Mouse (Mus musculus) megakaryocyte, embryonic 14.5 days (primary cell): Measurements from ENCODE around the gene Cacng2. TPM values are rescaled to one million over a fixed set of nuclear protein-coding genes. Genes with fewer than 3 reads are reported as not detected.

Experiments
- H3K27me3 ChIP-seq: replicated peaks from 2 replicates; pipeline ENCODE3; 2012; ENCODE audit warnings: inconsistent platforms
- H3K36me3 ChIP-seq: replicated peaks from 2 replicates; pipeline ENCODE3; 2012; ENCODE audit warnings: low read length, inconsistent platforms, mixed read lengths
- H3K4me1 ChIP-seq: 2 replicates; pipeline ENCODE4 v1.6.1; 2012; ENCODE audit warnings: inconsistent platforms
- H3K4me3 ChIP-seq: replicated peaks from 2 replicates; pipeline ENCODE3; 2012; ENCODE audit warnings: moderate library complexity, mild to moderate bottlenecking, inconsistent platforms
- H3K9me3 ChIP-seq: 2 replicates; pipeline ENCODE4 v1.6.1; 2012; ENCODE audit warnings: inconsistent platforms
- FLI1 ChIP-seq: IDR thresholded peaks from 2 replicates; pipeline ENCODE4 v1.6.1; 2012; ENCODE audit warnings: low read length, inconsistent platforms, mixed read lengths
- GATA1 ChIP-seq: IDR thresholded peaks from 3 replicates; pipeline ENCODE4 v1.6.1; 2012; ENCODE audit warnings: mixed read lengths, low read length, inconsistent platforms, borderline replicate concordance
- polyA plus RNA-seq: library from polyadenylated mRNA; stranded (reverse); fragments of >175 nt; gene quantifications from 2 replicates; pipeline ENCODE4 v1.2.3, GENCODE M21; 2012; ENCODE audit warnings: low replicate concordance; ENCODE audit not compliant: insufficient read depth

Cacng2 gene
- polyA plus RNA-seq, 1 experiment, result not detected

DNA sequence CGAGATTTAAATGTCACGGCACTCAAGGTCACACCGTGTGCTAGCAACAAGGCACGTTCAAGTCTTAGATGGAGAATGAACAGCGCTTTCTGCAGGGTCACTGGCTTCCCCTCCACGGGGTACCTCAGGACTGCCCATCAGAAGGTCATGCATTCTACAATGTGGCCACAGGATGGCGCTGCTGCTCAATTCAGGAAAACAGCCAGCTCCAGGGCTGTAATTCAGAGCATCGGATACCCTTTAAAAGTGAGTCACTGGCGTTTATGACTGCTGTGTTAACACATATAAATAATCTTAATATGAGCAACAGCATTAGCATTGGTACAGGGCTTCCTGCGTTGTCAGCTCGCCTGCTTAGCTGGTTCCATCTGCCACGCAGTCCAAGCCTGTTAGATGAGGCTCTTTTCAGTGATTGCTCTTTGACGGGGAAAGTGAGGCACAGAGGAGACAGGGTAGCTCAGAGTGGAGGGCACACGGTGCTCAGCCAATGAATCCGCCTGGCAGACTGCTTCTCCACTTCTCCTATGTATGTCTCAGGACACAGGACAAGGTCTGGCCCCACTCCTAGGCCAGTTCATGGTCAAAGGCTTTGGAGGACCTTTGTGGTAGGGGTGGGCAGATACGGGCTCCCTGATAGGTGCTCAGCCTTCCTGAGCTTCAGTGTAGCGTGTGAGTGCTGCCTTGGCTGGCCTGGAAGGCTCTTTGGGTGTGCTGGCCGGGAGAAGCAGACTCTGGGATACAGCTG is 137.5 kb downstream of the Cacng2 start:
- peaks cover 72% of the 10 kb centered on the region for H3K27me3 ChIP-seq
- H3K36me3 ChIP-seq, result no peaks in the 10 kb centered on the region
- TF ChIP-seq FLI1 (no peak), GATA1 (no peak)
- peaks cover 16% of the 10 kb centered on the region for H3K4me1 ChIP-seq
- H3K9me3 ChIP-seq, result no peaks in the 10 kb centered on the region
- H3K4me3 ChIP-seq, result no peak overlapping the region

DNA sequence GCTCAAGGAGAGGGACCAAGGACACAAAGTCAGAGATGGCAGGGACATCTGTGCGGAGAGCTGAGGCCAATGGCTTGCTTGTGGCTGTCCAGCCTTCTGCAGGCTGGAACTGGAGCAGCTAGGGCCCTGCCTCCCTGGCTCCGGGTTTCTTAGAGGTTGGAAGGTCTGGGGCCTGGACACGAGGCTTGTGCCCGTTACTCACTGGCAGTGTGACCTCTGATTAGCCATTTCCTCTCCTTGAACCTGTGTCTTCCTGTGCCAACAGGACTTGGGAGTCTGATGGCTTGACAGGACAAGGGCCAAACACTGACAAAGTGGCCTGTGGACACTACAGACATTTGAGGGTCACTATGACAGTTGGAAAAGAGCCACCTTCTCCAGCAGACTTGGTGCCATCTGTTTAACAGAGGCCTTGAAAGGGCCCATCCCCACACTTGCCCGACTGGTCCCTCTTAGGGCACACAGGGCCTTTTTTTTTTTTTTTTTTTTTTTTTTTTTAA is 138.6 kb downstream of the Cacng2 start:
- Histone ChIP-seq H3K27me3 (peaks cover 69% of the 10 kb centered on the region), H3K36me3 (no peaks in the 10 kb centered on the region), H3K4me3 (no peak overlapping the region), H3K4me1 (peaks cover 17% of the 10 kb centered on the region), H3K9me3 (no peaks in the 10 kb centered on the region)
- TF ChIP-seq GATA1 (no peak), FLI1 (no peak)

DNA sequence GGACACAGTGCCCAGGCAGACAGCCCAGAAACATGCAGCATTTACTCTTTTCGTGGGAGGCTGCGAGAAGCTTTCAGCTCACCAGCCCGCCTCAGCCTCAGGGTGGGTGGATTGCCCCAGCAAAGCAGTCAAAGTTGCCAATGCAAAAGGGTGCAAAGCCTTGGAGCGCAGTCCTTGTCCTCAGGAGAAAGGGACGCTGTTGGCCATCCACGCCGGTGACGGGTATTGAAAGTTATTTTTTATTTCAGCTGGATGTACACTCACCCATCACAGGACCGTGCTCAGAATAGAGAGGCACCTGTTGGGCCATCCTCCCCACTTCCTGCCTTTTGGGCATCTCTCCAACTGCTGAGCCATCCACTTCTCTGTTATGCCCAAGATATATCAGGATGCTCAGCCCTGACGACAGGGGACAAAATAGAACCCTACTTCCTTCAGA is 140.4 kb downstream of the Cacng2 start:
- Histone ChIP-seq H3K9me3 (no peaks in the 10 kb centered on the region), H3K4me1 (peaks cover 21% of the 10 kb centered on the region), H3K4me3 (no peak overlapping the region), H3K36me3 (no peaks in the 10 kb centered on the region), H3K27me3 (peaks cover 60% of the 10 kb centered on the region)
- TF ChIP-seq GATA1 (no peak), FLI1 (no peak)

DNA sequence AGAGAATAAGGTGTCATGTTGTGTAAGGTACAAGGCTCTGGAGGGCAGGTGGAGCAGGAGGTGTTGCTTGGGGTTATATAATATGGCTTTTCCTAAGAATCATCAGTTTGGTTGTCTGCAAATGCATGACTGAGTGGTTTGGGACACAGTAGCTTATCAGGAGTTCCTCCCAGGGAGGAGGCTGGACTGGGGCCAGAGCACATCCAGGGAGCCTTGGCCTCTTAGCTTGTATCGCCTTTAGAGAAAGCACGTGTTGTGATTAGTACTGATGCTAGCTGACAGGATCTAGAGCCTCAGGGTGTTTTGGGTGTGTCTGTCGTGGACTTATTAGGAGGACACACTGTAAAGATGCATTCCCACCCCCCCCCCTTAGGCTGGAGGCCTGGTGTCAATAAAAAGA is 142.2 kb downstream of the Cacng2 start:
- H3K9me3 ChIP-seq, result no peaks in the 10 kb centered on the region
- no peak overlapping the region for H3K4me3 ChIP-seq
- TF ChIP-seq FLI1 (no peak), GATA1 (no peak)
- H3K36me3 ChIP-seq, result no peaks in the 10 kb centered on the region
- peaks cover 29% of the 10 kb centered on the region for H3K4me1 ChIP-seq
- H3K27me3 ChIP-seq, result peaks cover 48% of the 10 kb centered on the region

DNA sequence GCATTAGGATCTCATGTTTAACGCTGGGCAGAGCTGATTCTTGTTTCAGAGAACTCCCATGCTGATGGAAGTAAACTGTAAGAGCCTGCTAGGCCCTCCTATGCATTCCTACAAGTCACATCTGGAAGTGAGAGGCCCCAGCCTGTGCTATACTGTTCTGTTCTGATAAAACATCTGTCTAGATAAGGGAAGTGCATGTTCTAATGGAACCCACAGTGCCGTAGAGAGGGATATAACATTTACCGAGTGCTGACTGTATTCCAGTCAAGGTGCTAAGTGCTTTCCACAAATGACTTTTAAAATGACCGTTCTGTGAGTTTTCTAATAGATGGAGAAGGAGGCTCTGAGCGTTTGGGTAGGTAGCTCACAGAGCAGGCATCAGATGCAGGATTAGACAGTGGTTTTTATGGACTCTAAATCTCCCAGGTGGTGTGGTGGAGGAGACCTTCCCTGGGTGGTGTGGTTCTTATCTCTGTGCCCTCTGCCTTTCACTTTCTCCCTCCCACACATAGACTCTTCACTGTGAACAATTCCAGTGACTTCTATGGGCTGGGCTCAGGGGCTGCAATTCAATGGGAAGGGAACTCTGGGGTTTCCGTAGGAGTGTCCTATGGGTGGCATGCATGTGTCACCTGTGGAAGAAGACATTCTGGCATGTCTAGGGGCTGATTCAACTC is 145.5 kb downstream of the Cacng2 start:
- H3K4me3 ChIP-seq, result no peak overlapping the region
- H3K9me3 ChIP-seq, result no peaks in the 10 kb centered on the region
- H3K27me3 ChIP-seq, result peaks cover 22% of the 10 kb centered on the region
- TF ChIP-seq FLI1 (no peak), GATA1 (no peak)
- H3K4me1 ChIP-seq, result peaks cover 43% of the 10 kb centered on the region
- H3K36me3 ChIP-seq, result no peaks in the 10 kb centered on the region

DNA sequence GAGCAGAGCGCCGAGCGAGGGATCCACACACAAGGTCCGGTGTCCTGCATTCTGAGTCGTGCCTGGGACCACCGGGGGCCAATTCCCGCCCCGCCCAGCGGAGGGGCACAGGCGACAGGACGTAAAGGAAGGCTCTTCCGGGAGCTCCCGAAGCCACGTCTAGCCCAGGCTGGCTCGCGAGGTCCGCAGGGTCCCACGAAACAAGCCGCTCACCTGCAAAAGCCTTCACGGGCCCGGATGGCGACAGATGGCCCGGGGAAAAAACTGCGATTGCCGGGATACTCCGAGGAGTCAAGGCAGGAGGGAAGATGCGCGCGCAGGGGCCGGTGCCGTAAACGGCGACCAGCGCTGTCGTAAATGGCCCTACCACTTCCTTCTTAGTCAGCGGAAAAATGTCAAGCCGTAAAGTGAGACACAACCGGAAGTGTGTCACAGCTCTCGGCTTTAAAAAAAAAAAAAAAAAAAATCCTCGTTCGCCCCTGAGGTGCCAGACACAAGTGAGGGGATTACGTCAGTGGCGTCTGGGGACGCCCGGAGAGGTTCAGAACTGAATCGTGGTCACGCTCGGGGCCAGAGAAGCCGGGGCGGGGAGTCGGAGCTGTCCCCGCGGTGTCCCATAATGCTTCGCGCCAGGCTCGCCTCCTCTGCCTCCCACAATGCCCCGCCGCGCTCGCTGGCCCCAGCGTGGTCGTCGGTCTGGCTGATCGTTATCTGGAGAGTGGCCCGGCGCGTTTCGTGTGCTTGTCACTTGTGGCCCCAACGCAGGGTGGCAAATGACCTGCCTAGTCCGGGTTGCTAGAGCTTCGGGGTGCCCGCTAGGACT is 149.1 kb downstream of the Cacng2 start, which contains the start of gene Eif3d:
Gene Eif3d (minus strand): TSS at position 344 of the 823 bp plus-strand sequence.
- peak within 1 kb of the TSS; percentile 97 for H3K4me3 ChIP-seq
- H3K9me3 ChIP-seq, result no peaks in the 10 kb centered on the region
- TF ChIP-seq FLI1 (peak; percentile 53; the same call in 1 of the 2 replicates), GATA1 (0 out of 3 replicates have a peak, but pooled peaks have one; percentile 43)
- H3K36me3 ChIP-seq, result peaks cover 36% of the 10 kb centered on the region
- H3K27me3 ChIP-seq, result peaks cover under 1% of the 10 kb centered on the region
- peaks cover 63% of the 10 kb centered on the region for H3K4me1 ChIP-seq

DNA sequence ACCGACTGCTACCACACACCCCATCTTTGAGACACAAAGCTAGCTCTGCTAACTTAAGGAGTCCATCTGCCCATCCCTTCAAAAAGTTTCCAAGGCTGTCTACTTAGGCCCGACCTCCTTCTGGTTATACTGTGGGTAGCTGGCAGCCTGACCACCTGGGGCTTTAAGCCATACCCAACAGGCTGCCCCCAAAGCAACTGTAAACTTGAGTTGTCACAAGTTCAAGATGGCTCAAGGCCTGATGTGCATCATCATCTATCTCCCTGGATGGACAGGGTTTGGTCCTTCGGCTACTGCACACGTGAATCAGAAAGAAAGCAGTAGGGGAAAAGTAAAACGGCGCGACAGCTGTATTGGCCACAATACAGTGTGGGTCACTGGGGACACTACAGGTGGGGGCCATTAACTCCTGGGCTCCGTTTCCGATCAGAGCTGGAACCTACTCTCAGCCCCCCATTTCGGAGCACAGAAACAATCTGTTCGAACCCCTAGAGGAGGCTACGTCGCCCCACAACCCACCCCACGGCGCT is 149.8 kb downstream of the Cacng2 start:
- Histone ChIP-seq H3K4me3 (peak overlapping the region; percentile 97), H3K4me1 (peaks cover 70% of the 10 kb centered on the region), H3K9me3 (no peaks in the 10 kb centered on the region), H3K36me3 (peaks cover 42% of the 10 kb centered on the region), H3K27me3 (no peaks in the 10 kb centered on the region)
- TF ChIP-seq GATA1, result no peak
- no peak for TF ChIP-seq FLI1

DNA sequence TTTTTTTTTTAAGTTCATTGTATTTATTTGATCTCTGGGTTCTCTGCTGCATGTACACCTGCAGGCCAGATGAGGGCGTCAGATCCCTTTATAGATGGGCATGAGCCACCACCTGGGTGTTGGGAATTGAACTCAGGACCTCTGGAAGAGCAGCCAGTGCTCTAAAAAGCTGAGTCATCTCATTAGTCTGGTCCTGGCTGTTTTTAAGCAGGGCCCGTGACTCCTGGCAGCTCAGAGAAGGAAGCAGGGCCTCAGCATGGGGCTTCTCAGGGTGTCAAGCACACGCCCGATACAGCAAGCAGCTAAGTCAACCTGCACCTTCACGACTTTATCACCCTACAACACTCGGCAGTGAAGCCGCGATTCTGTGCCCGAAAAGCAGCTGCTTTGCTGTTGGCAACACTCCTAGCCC is 154.7 kb downstream of the Cacng2 start:
- no peaks in the 10 kb centered on the region for H3K9me3 ChIP-seq
- TF ChIP-seq FLI1 (no peak), GATA1 (no peak)
- H3K36me3 ChIP-seq, result peaks cover 91% of the 10 kb centered on the region
- no peak overlapping the region for H3K4me3 ChIP-seq
- peaks cover 52% of the 10 kb centered on the region for H3K4me1 ChIP-seq
- H3K27me3 ChIP-seq, result no peaks in the 10 kb centered on the region

DNA sequence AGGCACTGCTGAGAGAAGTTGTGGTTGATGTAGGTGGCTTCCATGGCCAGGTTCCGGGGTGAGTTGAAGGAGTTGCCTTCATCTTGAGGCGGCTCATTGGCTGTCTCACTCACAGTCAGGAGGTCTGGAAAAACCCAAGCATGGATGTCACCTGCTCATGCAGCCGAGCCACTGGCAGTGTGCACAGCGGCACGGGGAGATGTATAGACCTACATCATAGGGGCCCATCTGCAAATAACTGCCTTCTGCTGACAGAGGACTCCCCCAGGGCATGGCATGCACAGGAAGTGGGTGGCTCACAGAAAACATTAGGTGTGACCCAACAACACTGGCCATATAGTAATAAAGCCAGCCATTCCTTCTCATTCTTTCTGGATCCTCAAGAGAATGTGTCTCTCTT is 157.4 kb downstream of the Cacng2 start:
- Histone ChIP-seq H3K36me3 (peaks cover 96% of the 10 kb centered on the region), H3K4me1 (peaks cover 36% of the 10 kb centered on the region), H3K27me3 (no peaks in the 10 kb centered on the region), H3K9me3 (no peaks in the 10 kb centered on the region), H3K4me3 (no peak overlapping the region)
- TF ChIP-seq FLI1, result no peak
- TF ChIP-seq GATA1, result no peak
